Mouse (Mus musculus): ENCODE data around the gene Ccdc85b. TPM values are rescaled to one million over a fixed set of nuclear protein-coding genes. Genes with fewer than 3 reads are reported as not detected.

Ccdc85b gene
- polyA plus RNA-seq, 1 experiment: 8.0 TPM

DNA sequence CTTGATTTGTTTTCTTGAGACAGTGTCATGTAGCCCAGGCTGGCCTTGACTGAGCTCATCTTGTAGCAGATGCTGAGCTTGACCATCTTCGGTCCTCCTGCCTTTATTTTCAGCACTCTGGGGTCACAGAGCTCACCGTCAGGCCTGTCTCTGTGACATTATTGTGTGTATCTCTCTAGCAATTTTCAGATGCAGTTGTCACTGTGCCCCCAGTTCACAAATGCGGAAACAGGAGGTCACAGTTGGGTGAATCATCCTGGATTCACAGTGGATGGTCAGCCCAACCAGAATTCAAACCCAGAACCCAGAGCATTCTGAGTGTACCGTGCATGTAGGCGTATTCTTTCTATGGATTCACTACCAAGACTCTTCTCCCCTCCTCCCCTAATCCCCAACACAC is 11.9 kb downstream of the Ccdc85b start:
- 90% methylated on average over 5 of the region's 5 CpGs for WGBS
- Histone ChIP-seq H3K27ac (ENCODE audit: control insufficient read depth, insufficient read depth, low read depth, low read length, poor library complexity) (no peak overlapping the region), H3K4me3 (replicated peaks; ENCODE audit: control insufficient read depth, low read depth, low read length) (no peak overlapping the region), H3K4me1 (ENCODE audit: control insufficient read depth, insufficient read depth, low read length) (peaks cover 9% of the 10 kb centered on the region)
- no peak for TF ChIP-seq CTCF (IDR thresholded peaks at IDR 0.05; ENCODE audit: control insufficient read depth, insufficient read depth, low read length)
- TF ChIP-seq POLR2A (IDR thresholded peaks at IDR 0.05; ENCODE audit: borderline replicate concordance, control insufficient read depth, low read depth, low read length): no peak

DNA sequence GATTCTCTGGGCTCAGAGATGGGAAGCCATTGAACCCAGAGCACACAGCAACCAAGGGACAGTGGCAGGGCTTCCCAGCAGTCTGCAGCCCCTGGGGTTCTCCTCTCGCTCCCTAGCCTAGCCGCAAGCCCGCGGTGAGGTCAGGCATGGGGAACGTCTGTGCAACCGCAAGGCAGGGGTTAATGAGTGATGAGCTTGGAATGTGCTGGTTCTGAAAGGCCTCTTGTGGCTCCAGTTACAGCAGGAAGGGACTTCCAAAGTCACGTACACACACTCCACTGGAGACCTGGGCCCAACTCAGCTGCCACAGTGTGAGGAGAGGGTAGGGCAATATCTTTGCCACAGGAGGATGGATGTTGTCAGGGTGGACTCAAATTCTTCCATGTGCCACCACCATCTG is 12.7 kb downstream of the Ccdc85b start:
- Histone ChIP-seq H3K4me1 (ENCODE audit: control insufficient read depth, insufficient read depth, low read length) (peaks cover 9% of the 10 kb centered on the region), H3K4me3 (replicated peaks; ENCODE audit: control insufficient read depth, low read depth, low read length) (no peak overlapping the region), H3K27ac (ENCODE audit: control insufficient read depth, insufficient read depth, low read depth, low read length, poor library complexity) (no peak overlapping the region)
- TF ChIP-seq CTCF (IDR thresholded peaks at IDR 0.05; ENCODE audit: control insufficient read depth, insufficient read depth, low read length) (no peak), POLR2A (IDR thresholded peaks at IDR 0.05; ENCODE audit: borderline replicate concordance, control insufficient read depth, low read depth, low read length) (no peak)
- 56% methylated on average over 7 of the region's 7 CpGs for WGBS

DNA sequence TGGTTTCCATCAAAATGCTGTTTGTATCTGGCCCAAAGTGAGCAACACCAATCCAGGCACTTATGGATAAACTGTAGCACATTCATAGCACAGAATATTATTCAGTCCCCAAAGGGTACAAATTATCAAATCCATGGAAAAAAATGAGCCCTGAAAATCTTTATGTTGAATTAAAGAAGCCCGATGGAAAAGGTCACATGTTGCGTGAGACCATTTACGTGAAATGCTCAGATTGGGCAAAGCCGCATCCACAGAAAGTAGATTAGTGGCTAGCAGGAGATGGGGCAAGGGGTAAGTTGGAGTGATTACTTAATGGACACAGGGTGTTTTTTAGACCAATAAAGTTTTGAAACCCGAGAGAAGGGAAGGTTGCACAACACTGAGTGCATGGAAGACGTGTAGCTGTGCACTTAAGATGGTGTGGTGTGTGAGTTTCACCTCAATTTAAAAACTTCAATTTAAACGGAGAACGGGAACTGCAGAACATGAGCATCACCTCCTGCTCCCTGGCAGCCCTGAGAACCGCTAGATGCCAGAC is 13.3 kb downstream of the Ccdc85b start:
- no peak overlapping the region for H3K27ac ChIP-seq (ENCODE audit: control insufficient read depth, insufficient read depth, low read depth, low read length, poor library complexity)
- WGBS: 41% methylated on average over 9 of the region's 9 CpGs
- TF ChIP-seq POLR2A (IDR thresholded peaks at IDR 0.05; ENCODE audit: borderline replicate concordance, control insufficient read depth, low read depth, low read length) (no peak), CTCF (IDR thresholded peaks at IDR 0.05; ENCODE audit: control insufficient read depth, insufficient read depth, low read length) (no peak)
- H3K4me1 ChIP-seq (ENCODE audit: control insufficient read depth, insufficient read depth, low read length): peaks cover 9% of the 10 kb centered on the region
- no peak overlapping the region for H3K4me3 ChIP-seq (replicated peaks; ENCODE audit: control insufficient read depth, low read depth, low read length)

DNA sequence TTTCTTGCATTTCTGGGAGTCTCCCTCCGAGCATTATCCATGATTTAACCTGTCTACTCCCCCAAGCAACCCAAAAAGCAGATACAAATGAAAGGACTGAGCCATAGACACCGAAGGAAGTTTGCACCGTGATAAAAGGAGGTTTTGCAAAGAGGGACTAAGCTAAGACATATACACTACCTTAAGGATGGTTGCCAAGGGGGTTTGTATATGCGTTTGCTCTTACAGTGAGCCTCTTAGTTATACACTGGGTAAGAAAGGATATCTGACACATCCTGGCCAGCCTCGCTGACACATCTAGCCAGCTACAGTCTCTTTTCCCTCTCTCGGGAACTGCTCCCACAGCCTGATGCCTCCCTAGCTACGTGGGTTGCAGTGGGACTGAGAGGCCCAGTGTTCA is 23.7 kb downstream of the Ccdc85b start:
- no peak for TF ChIP-seq CTCF (IDR thresholded peaks at IDR 0.05; ENCODE audit: control insufficient read depth, insufficient read depth, low read length)
- no peak for TF ChIP-seq POLR2A (IDR thresholded peaks at IDR 0.05; ENCODE audit: borderline replicate concordance, control insufficient read depth, low read depth, low read length)
- no peak overlapping the region for H3K27ac ChIP-seq (ENCODE audit: control insufficient read depth, insufficient read depth, low read depth, low read length, poor library complexity)
- H3K4me3 ChIP-seq (replicated peaks; ENCODE audit: control insufficient read depth, low read depth, low read length): peak overlapping the region; percentile 73
- no peaks in the 10 kb centered on the region; the same call in 1 of the 2 replicates for H3K4me1 ChIP-seq (ENCODE audit: control insufficient read depth, insufficient read depth, low read length)
- WGBS: 50% methylated on average over 7 of the region's 7 CpGs

GRCm38 (mm10) chr19:5432992-5433852 is 24.5 kb downstream of the Ccdc85b start:
- Histone ChIP-seq H3K27ac (ENCODE audit: control insufficient read depth, insufficient read depth, low read depth, low read length, poor library complexity) (peak overlapping the region; percentile 62), H3K4me1 (ENCODE audit: control insufficient read depth, insufficient read depth, low read length) (no peaks in the 10 kb centered on the region; the same call in 1 of the 2 replicates), H3K4me3 (replicated peaks; ENCODE audit: control insufficient read depth, low read depth, low read length) (peak overlapping the region; percentile 73)
- peak; percentile 27; the same call in 1 of the 2 replicates for TF ChIP-seq CTCF (IDR thresholded peaks at IDR 0.05; ENCODE audit: control insufficient read depth, insufficient read depth, low read length)
- no peak for TF ChIP-seq POLR2A (IDR thresholded peaks at IDR 0.05; ENCODE audit: borderline replicate concordance, control insufficient read depth, low read depth, low read length)
- WGBS: 1% methylated on average over 16 of the region's 16 CpGs

GRCm38 (mm10) chr19:5431911-5432464 is 25.7 kb downstream of the Ccdc85b start:
- no peak for TF ChIP-seq CTCF (IDR thresholded peaks at IDR 0.05; ENCODE audit: control insufficient read depth, insufficient read depth, low read length)
- TF ChIP-seq POLR2A (IDR thresholded peaks at IDR 0.05; ENCODE audit: borderline replicate concordance, control insufficient read depth, low read depth, low read length): no peak
- WGBS: 68% methylated on average over 4 of the region's 4 CpGs
- no peak overlapping the region for H3K27ac ChIP-seq (ENCODE audit: control insufficient read depth, insufficient read depth, low read depth, low read length, poor library complexity)
- no peak overlapping the region for H3K4me3 ChIP-seq (replicated peaks; ENCODE audit: control insufficient read depth, low read depth, low read length)
- no peaks in the 10 kb centered on the region; the same call in 1 of the 2 replicates for H3K4me1 ChIP-seq (ENCODE audit: control insufficient read depth, insufficient read depth, low read length)

DNA sequence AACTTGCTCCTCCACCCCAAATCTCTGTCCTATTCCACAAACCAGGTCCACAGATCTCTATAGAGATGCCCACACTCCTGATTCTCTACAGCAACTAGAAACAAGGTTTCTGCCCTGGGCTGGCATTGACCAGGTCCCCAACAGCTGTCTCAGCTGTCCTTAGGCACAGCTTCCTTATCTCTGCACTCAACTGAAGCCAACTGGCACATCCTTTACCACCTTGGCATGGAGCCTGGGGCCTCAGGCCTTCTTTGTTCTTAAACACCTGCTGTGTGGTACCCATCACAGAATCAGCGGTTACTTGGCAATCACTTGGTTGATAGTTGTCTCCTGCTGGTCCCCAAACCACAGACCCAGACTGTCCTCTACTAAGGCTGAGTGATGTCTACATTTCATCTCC is 27.3 kb downstream of the Ccdc85b start:
- WGBS: 53% methylated on average over 1 of the region's 1 CpGs
- TF ChIP-seq POLR2A (IDR thresholded peaks at IDR 0.05; ENCODE audit: borderline replicate concordance, control insufficient read depth, low read depth, low read length) (no peak), CTCF (IDR thresholded peaks at IDR 0.05; ENCODE audit: control insufficient read depth, insufficient read depth, low read length) (no peak)
- no peak overlapping the region for H3K4me3 ChIP-seq (replicated peaks; ENCODE audit: control insufficient read depth, low read depth, low read length)
- no peak overlapping the region for H3K27ac ChIP-seq (ENCODE audit: control insufficient read depth, insufficient read depth, low read depth, low read length, poor library complexity)
- H3K4me1 ChIP-seq (ENCODE audit: control insufficient read depth, insufficient read depth, low read length): no peaks in the 10 kb centered on the region; the same call in 1 of the 2 replicates

DNA sequence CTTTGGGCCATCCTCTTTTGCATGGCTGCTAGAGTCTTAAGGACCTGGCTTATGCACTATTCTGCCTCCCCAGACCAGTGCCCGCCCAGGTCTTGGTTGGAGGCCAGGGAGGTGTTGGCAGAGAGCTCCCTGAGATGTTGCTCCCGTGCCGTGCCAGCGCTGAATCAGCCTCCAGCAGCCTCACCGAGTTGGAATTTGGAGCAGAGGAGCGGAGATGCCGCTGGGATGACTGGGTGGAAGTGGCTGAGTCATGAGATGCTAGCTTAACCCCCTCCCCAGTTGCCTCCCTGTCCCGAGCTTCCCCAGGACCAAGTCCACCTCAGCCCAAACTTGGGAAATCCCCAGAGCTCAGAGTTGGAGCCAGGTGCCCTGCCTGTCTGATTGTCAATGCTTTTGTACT is 27.9 kb downstream of the Ccdc85b start:
- Histone ChIP-seq H3K4me3 (replicated peaks; ENCODE audit: control insufficient read depth, low read depth, low read length) (no peak overlapping the region), H3K4me1 (ENCODE audit: control insufficient read depth, insufficient read depth, low read length) (no peaks in the 10 kb centered on the region; the same call in 1 of the 2 replicates), H3K27ac (ENCODE audit: control insufficient read depth, insufficient read depth, low read depth, low read length, poor library complexity) (no peak overlapping the region)
- TF ChIP-seq POLR2A (IDR thresholded peaks at IDR 0.05; ENCODE audit: borderline replicate concordance, control insufficient read depth, low read depth, low read length) (no peak), CTCF (IDR thresholded peaks at IDR 0.05; ENCODE audit: control insufficient read depth, insufficient read depth, low read length) (no peak)
- WGBS: 80% methylated on average over 8 of the region's 8 CpGs
